In the genomic region with DNA sequence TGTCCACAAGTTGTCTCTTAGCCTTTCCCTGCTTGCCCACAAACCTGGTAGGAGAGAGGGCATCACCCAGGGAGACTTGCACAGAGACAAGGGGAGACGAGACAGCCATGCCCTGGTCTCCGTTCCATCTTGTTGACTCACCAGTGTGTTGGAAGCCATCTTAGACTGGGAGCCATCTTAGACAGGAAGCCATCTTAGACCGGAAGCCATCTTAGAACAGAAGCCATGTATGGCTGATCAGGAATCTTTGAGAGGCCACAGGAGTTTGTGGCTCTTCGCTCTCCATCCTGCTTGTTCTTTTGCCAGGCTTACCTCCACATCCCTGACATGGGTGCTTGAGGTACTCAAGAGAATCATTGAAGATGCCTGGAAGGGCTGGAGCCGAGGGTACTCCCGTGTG, we compare ENCODE assay signal across 33 mouse cellular contexts.
"Had no signal": no experiment of that assay in that cellular context is flagged by ENCODE, and none has a peak within 500 bp of the region (broad histone marks: within the 10 kb centered on the region; RNA-seq: fewer than 3 reads in every experiment).

No protein-coding gene starts in this region.

- H3K9ac ChIP-seq: heart, embryonic 13.5 days; heart, embryonic 15.5 days; hindbrain, embryonic 12.5 days; hindbrain, embryonic 13.5 days; hindbrain, embryonic 14.5 days; hindbrain, embryonic 15.5 days; intestine, embryonic 15.5 days; kidney, embryonic 15.5 days had no signal

- H3K27me3 ChIP-seq: hindbrain, embryonic 12.5 days; hindbrain, embryonic 13.5 days; hindbrain, embryonic 15.5 days; intestine, embryonic 15.5 days had no signal

- H3K36me3 ChIP-seq: heart, embryonic 13.5 days; heart, embryonic 15.5 days; hindbrain, embryonic 10.5 days; hindbrain, embryonic 12.5 days; hindbrain, embryonic 13.5 days; hindbrain, embryonic 15.5 days; intestine, embryonic 15.5 days; kidney, embryonic 15.5 days had no signal

- DNase-seq: heart, postnatal 10 days; heart, postnatal 14 days; heart, postnatal 36 days; heart, postnatal 4 days; kidney, adult 11 months; kidney, adult 18-20 months; kidney, adult 2 months; kidney, adult 8-10 months; kidney, adult 9 months; kidney, postnatal 10 days; kidney, postnatal 14 days; kidney, postnatal 25 days; kidney, postnatal 36 days; kidney, postnatal 4 days; layer of hippocampus, adult 9-11 months; layer of hippocampus, postnatal 36 days had no signal

- H3K4me3 ChIP-seq: heart, embryonic 13.5 days; heart, embryonic 15.5 days; hindbrain, embryonic 10.5 days; hindbrain, embryonic 12.5 days; hindbrain, embryonic 13.5 days; hindbrain, embryonic 15.5 days; intestine, embryonic 15.5 days; kidney, embryonic 15.5 days; layer of hippocampus, adult 2 months; left cerebral cortex, adult 2 months had no signal

- H3K9me3 ChIP-seq: heart, embryonic 13.5 days; heart, embryonic 15.5 days; hindbrain, embryonic 10.5 days; hindbrain, embryonic 12.5 days; hindbrain, embryonic 13.5 days; hindbrain, embryonic 15.5 days; intestine, embryonic 15.5 days; kidney, embryonic 15.5 days had no signal

- H3K4me1 ChIP-seq: hindbrain, embryonic 10.5 days; intestine, embryonic 15.5 days; kidney, embryonic 15.5 days had no signal

- H3K27ac ChIP-seq: heart, embryonic 13.5 days; heart, embryonic 15.5 days; hindbrain, embryonic 10.5 days; hindbrain, embryonic 12.5 days; hindbrain, embryonic 13.5 days; hindbrain, embryonic 14.5 days; hindbrain, embryonic 15.5 days; hindbrain, postnatal 0 days; intestine, embryonic 15.5 days; kidney, embryonic 15.5 days; kidney, postnatal 0 days; layer of hippocampus, adult 2 months; left cerebral cortex, adult 2 months had no signal

- H3K4me2 ChIP-seq: heart, embryonic 13.5 days; heart, embryonic 15.5 days; hindbrain, embryonic 12.5 days; hindbrain, embryonic 13.5 days; hindbrain, embryonic 14.5 days; hindbrain, embryonic 15.5 days; intestine, embryonic 15.5 days; kidney, embryonic 15.5 days had no signal

- ATAC-seq: hindbrain, embryonic 16.5 days; hindbrain, postnatal 0 days; inflammation-experienced regulatory T-cells, adult 6 months; intestine, embryonic 15.5 days; intestine, embryonic 16.5 days; intestine, postnatal 0 days had no signal
